Mouse (Mus musculus): Measurements from ENCODE around the gene Ptgis. TPM values are rescaled to one million over a fixed set of nuclear protein-coding genes. Genes with fewer than 3 reads are reported as not detected.

Ptgis gene
- polyA plus RNA-seq, 1 experiment from 2014 or later = 18.6 TPM

GRCm38 (mm10) chr2:167143914-167144313 is 96.5 kb downstream of the Ptgis start:
- 50% methylated on average over 2 of the region's 2 CpGs for WGBS
- H3K4me2 ChIP-seq = no peak overlapping the region
- H3K9ac ChIP-seq = no peak overlapping the region
- no peaks in the 10 kb centered on the region for H3K36me3 ChIP-seq (ENCODE audit: insufficient read depth)
- H3K9me3 ChIP-seq (ENCODE audit: low read depth, low read length) = no peaks in the 10 kb centered on the region
- ATAC-seq (ENCODE audit: insufficient read depth) = no peak
- DNase-seq = no peak
- TF ChIP-seq CTCF (IDR thresholded peaks at IDR 0.05; ENCODE audit: low read depth) = no peak
- H3K4me1 ChIP-seq (ENCODE audit: insufficient read depth) = no peaks in the 10 kb centered on the region; the same call in 1 of the 2 replicates
- H3K27ac ChIP-seq (ENCODE audit: low read depth) = no peak overlapping the region
- H3K4me3 ChIP-seq (ENCODE audit: low read depth, low read length) = no peak overlapping the region
- no peaks in the 10 kb centered on the region for H3K27me3 ChIP-seq (ENCODE audit: insufficient read depth, low read length)

- no peak for TF ChIP-seq CTCF (IDR thresholded peaks at IDR 0.05; ENCODE audit: low read depth)
- Histone ChIP-seq H3K4me2 (no peak overlapping the region), H3K4me3 (ENCODE audit: low read depth, low read length) (no peak overlapping the region), H3K9me3 (ENCODE audit: low read depth, low read length) (no peaks in the 10 kb centered on the region), H3K27me3 (ENCODE audit: insufficient read depth, low read length) (no peaks in the 10 kb centered on the region), H3K27ac (ENCODE audit: low read depth) (no peak overlapping the region), H3K36me3 (ENCODE audit: insufficient read depth) (no peaks in the 10 kb centered on the region), H3K4me1 (ENCODE audit: insufficient read depth) (no peaks in the 10 kb centered on the region; the same call in 1 of the 2 replicates), H3K9ac (no peak overlapping the region)
- ATAC-seq (ENCODE audit: insufficient read depth) = no peak
- DNase-seq = no peak
- WGBS = 91% methylated on average over 3 of the region's 3 CpGs
Observed at GRCm38 (mm10) chr2:167142282-167142681, 98.1 kb downstream of the Ptgis start.

GRCm38 (mm10) chr2:167141810-167142209 is 98.6 kb downstream of the Ptgis start:
- WGBS = 58% methylated on average over 4 of the region's 4 CpGs
- no peak overlapping the region for H3K27ac ChIP-seq (ENCODE audit: low read depth)
- no peaks in the 10 kb centered on the region for H3K9me3 ChIP-seq (ENCODE audit: low read depth, low read length)
- TF ChIP-seq CTCF (IDR thresholded peaks at IDR 0.05; ENCODE audit: low read depth) = no peak
- DNase-seq = no peak
- no peaks in the 10 kb centered on the region for H3K4me1 ChIP-seq (ENCODE audit: insufficient read depth)
- H3K4me3 ChIP-seq (ENCODE audit: low read depth, low read length) = no peak overlapping the region
- H3K36me3 ChIP-seq (ENCODE audit: insufficient read depth) = no peaks in the 10 kb centered on the region
- ATAC-seq (ENCODE audit: insufficient read depth) = no peak
- H3K27me3 ChIP-seq (ENCODE audit: insufficient read depth, low read length) = no peaks in the 10 kb centered on the region
- no peak overlapping the region for H3K4me2 ChIP-seq
- H3K9ac ChIP-seq = no peak overlapping the region

Other genes starting within 250 kb of the Ptgis start
- 82.3 and 84.8 TPM in 2 replicates for gene Stau1, start 244.3 kb downstream of the Ptgis start, polyA plus RNA-seq (2014; fragmentation: Nextera tagmentation; extraction: Ambion mirVana)
- 46.3 and 52.6 TPM in 2 replicates for gene Ddx27, start 225.4 kb downstream of the Ptgis start, polyA plus RNA-seq (2014; fragmentation: Nextera tagmentation; extraction: Ambion mirVana)
- gene Znfx1, start 177.6 kb downstream of the Ptgis start, polyA plus RNA-seq (2014; fragmentation: Nextera tagmentation; extraction: Ambion mirVana) = 7.0 and 8.9 TPM in 2 replicates
- 0.37 and 0.42 TPM in 2 replicates for gene Kcnb1, start 50.4 kb downstream of the Ptgis start, polyA plus RNA-seq (2014; fragmentation: Nextera tagmentation; extraction: Ambion mirVana)
- 20.5 and 24.1 TPM in 2 replicates for gene B4galt5, start 108.6 kb upstream of the Ptgis start, polyA plus RNA-seq (2014; fragmentation: Nextera tagmentation; extraction: Ambion mirVana)
- 22.5 and 23.6 TPM in 2 replicates for gene Slc9a8, start 181.1 kb upstream of the Ptgis start, polyA plus RNA-seq (2014; fragmentation: Nextera tagmentation; extraction: Ambion mirVana)

All from lung, embryonic 14.5 days (tissue).